Mouse (Mus musculus): ENCODE data around the gene Cblc.
A peak's percentile ranks its signal among the peaks of the same experiment; 100 is the strongest.

The Cblc gene

DNA sequence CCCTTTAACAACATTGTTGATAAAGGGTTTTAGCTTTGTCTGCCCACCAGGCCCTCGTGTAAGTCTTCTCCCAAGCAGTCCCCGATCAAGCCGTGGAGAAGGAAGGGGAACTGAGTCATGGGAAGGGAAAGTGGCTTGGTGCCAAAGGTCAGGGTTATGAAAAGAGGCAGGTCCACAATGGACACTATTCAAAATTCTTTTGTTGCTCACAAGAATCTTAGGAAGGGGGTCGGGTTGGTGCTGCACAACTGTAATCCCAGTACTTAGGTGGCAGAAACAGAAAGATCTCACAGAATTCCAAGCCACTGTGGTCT lies 45.6 kb downstream of the Cblc start:
- DNase-seq (ENCODE audit: low spot score in 2 of 2) = no peak

GRCm38 (mm10) chr7:19750217-19751069 lies 46.2 kb downstream of the Cblc start, which contains the start of gene Nectin2:
Gene Nectin2 (minus strand): TSS chr7:19750483.
- DNase-seq (ENCODE audit: low spot score in 2 of 2) = peak; percentile 62 to 70

GRCm38 (mm10) chr7:19749389-19750216 lies 47.0 kb downstream of the Cblc start:
- DNase-seq (ENCODE audit: low spot score in 2 of 2) = peak; percentile 81 to 82

DNA sequence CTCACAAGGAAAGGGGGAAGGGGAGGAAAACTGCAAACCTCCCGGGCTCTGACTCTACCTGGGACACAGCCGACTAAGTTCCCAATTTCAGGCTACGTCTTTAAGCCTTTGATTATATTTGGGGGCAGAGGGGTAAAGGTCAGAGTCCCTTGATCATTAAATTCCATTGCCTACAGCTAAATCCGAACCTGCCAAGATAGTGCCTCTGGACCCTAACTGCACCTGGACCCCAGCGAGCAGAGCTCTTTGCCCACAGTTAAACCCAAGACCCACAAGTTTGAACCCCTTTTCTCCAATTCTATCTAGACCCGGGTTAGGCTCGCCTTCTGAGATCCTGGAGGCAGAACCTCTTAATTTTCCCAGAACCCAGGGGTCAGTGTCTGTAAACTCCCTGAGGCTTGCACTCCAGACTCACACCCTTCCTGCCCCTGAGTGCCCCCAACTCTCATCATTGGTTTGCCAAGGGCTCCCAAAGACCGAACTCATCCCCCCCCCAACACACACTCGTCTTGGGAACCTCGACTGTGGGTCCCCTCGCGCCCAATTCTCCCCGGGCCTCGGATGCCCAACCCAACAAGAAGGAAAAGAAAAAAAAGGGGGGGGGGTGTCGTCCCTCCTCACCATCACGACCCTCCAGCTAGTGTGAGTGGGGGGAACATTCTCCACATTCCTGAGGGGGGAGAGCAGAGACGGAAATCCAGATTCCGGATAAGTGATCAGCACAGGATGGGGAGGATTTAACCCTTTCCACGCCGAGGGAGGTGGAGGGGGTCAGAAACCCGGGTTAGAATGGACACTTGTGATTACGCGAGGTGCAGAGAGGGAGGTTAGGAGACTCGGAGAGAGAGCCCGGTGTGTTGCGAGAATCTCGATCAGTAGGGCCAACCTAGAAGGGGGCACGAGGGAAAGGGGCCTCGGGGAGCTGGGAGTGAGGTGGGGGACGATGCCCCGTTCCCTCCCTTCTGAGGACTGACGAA lies 48.1 kb downstream of the Cblc start:
- DNase-seq (ENCODE audit: low spot score in 2 of 2) = no peak

DNA sequence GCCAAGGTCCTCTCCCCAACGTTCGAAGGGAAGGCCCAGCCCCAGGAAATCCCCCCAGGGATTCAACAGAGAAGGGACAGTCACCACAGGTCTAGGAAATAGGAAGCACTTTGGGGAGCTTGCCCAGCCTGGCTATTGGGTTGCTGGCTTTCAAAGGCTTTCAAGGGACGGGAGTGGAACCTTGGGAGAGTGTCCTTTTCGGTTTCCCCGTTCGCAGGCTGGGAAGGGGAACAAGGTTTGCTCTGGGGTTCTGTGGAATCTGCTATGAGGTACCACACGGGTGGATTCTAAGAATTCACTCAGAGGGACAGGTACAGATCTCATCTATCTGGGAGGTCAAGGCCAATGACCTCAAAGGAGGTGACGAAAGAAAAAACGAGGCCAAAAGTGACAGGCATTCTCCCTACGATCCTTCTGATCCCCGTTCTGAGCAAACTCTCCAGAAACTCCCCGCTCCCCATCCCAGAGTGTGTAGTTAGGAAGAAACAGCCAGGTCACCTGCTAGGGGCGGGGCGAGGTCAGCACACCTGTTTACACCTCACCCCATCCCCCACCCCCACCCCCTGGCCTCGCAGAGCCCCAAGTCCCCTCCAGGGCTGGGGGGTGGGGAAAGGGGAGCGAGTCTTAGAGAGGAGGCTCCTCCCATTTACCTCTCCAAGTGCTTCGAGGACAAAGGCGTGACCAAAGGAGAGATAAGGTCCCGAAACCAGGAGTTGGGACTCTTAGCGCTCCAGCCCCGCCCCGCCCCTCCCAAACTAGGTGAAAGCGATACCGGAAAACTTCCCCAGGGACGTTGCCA lies 49.0 kb downstream of the Cblc start:
- DNase-seq (ENCODE audit: low spot score in 2 of 2) = no peak

- DNase-seq (ENCODE audit: low spot score in 2 of 2) = no peak
Observed at GRCm38 (mm10) chr7:19746426-19747201, 50.0 kb downstream of the Cblc start.

- DNase-seq (ENCODE audit: low spot score in 2 of 2) = no peak
Observed at GRCm38 (mm10) chr7:19745971-19746370, 50.6 kb downstream of the Cblc start.

GRCm38 (mm10) chr7:19744590-19745385 lies 51.8 kb downstream of the Cblc start:
- no peak for DNase-seq (ENCODE audit: low spot score in 2 of 2)

GRCm38 (mm10) chr7:19743791-19744190 lies 52.8 kb downstream of the Cblc start:
- no peak for DNase-seq (ENCODE audit: low spot score in 2 of 2)

GRCm38 (mm10) chr7:19742468-19742867 lies 54.1 kb downstream of the Cblc start:
- no peak for DNase-seq (ENCODE audit: low spot score in 2 of 2)

GRCm38 (mm10) chr7:19741329-19742031 lies 55.1 kb downstream of the Cblc start:
- DNase-seq (ENCODE audit: low spot score in 2 of 2) = no peak

DNA sequence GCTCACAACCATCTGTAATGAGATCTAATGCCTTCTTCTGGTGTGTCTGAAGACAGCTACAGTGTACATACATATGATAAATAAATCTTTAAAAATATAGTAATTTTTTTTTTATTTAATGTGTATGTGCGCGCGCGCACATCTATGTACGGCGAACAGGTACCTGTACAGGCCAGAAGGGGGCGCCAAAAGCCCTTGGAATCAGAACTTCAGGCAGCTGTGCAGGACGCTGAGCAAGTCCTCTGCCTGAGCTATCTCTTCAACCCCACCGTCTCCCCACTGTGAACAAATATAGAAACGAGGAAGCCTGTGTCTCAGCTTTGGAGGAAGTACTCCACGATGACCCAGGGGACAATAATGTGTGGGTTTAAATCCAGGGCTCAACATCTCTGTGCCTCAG lies 56.3 kb downstream of the Cblc start:
- DNase-seq (ENCODE audit: low spot score in 2 of 2) = no peak

GRCm38 (mm10) chr7:19738771-19739170 lies 57.8 kb downstream of the Cblc start:
- DNase-seq (ENCODE audit: low spot score in 2 of 2) = no peak

GRCm38 (mm10) chr7:19736389-19737057 lies 60.1 kb downstream of the Cblc start:
- DNase-seq (ENCODE audit: low spot score in 2 of 2) = no peak

DNA sequence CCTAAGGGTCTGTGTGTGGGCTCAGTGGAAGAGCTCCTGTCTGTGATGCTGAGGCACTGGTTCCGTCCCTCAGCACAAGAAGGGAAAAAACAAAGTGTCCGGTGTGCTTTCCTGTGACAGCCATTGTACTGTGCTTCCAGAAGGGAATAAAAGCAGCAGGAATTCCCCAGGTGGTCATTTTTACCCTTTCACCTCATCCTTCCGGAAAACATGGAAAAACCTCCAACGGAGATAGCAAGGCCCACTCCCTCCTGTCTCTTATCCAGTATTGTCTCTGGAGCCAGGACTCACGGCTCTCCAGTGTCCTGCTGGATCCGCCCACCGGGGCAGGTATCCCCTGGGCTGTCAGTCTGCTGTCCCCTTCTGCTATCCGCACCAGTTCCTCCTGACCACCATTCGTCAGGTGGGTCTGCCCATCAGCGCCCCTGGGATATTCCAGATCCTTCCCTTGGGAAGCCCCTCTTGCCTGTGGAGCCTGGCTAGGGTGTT lies 62.4 kb downstream of the Cblc start:
- no peak for DNase-seq (ENCODE audit: low spot score in 2 of 2)

All from natural killer cell, adult 2 months (primary cell).